Mouse (Mus musculus) myocyte (in vitro differentiated cells): Measurements from ENCODE around the gene Ldb1. TPM values are rescaled to one million over a fixed set of nuclear protein-coding genes. Genes with fewer than 3 reads are reported as not detected.

ENCODE experiments used
- H3K27me3 ChIP-seq: one replicate; pipeline ENCODE4 v1.6.1; 2011; ENCODE audit not compliant: control insufficient read depth, insufficient read depth, insufficient read length
- H3K36me3 ChIP-seq: one replicate; pipeline ENCODE4 v1.6.1; 2011; ENCODE audit not compliant: control insufficient read depth, insufficient read depth
- H3K4me2 ChIP-seq: one replicate; pipeline ENCODE4 v1.6.1; 2011; ENCODE audit warnings: low read depth, control low read depth
- H3K4me3 ChIP-seq: one replicate; pipeline ENCODE4 v1.5.1; 2011; ENCODE audit warnings: mild to moderate bottlenecking, control low read depth, moderate library complexity
- H3K79me2 ChIP-seq: one replicate; pipeline ENCODE4 v1.6.1; 2011; ENCODE audit not compliant: control insufficient read depth, insufficient read depth
- H3ac ChIP-seq: one replicate; pipeline ENCODE4 v1.6.1; 2011; ENCODE audit not compliant: control insufficient read depth, insufficient read length
- CEBPB ChIP-seq: IDR thresholded peaks from 2 replicates; pipeline ENCODE4 v1.6.1; 2011; ENCODE audit warnings: mild to moderate bottlenecking, moderate library complexity; ENCODE audit not compliant: poor library complexity, insufficient read depth, severe bottlenecking
- E2F4 ChIP-seq: IDR thresholded peaks from one replicate; pipeline ENCODE4 v1.6.1; 2011; ENCODE audit warnings: mild to moderate bottlenecking, control low read depth, moderate library complexity; ENCODE audit not compliant: insufficient read depth
- MAX ChIP-seq: IDR thresholded peaks from one replicate; pipeline ENCODE4 v1.6.1; 2011; ENCODE audit warnings: low read depth, mild to moderate bottlenecking, control low read depth
- MYOD1 ChIP-seq, 3 experiments: IDR thresholded peaks; one replicate each; pipeline ENCODE4 v1.6.1; 2011; ENCODE audit warnings: control low read depth in 2 of 3, low read depth in 2 of 3, mild to moderate bottlenecking in 2 of 3, moderate library complexity in 1 of 3; ENCODE audit not compliant: insufficient read length in 2 of 3, control insufficient read depth in 1 of 3
- MYOG ChIP-seq, 3 experiments: IDR thresholded peaks; one replicate each; pipeline ENCODE4 v1.6.1; 2011; ENCODE audit warnings: control low read depth in 2 of 3, low read depth in 2 of 3, mild to moderate bottlenecking in 2 of 3; ENCODE audit not compliant: insufficient read length in 2 of 3, control insufficient read depth in 1 of 3, insufficient read depth in 1 of 3
- POLR2A ChIP-seq: IDR thresholded peaks from one replicate; pipeline ENCODE4 v1.6.1; 2011; ENCODE audit warnings: low read depth, mild to moderate bottlenecking, control low read depth, moderate library complexity; ENCODE audit not compliant: insufficient read length
- POLR2AphosphoS2 ChIP-seq: IDR thresholded peaks from one replicate; pipeline ENCODE4 v1.6.1; 2011; ENCODE audit warnings: low read depth, control low read depth; ENCODE audit not compliant: insufficient read length
- REST ChIP-seq: IDR thresholded peaks from one replicate; pipeline ENCODE4 v1.6.1; 2011; ENCODE audit warnings: mild to moderate bottlenecking, control low read depth, moderate library complexity; ENCODE audit not compliant: insufficient read depth, insufficient read length
- SRF ChIP-seq: IDR thresholded peaks from one replicate; pipeline ENCODE4 v1.6.1; 2011; ENCODE audit warnings: low read depth; ENCODE audit not compliant: control insufficient read depth, insufficient read length
- TCF12 ChIP-seq: IDR thresholded peaks from one replicate; pipeline ENCODE4 v1.6.1; 2011; ENCODE audit warnings: mild to moderate bottlenecking, control low read depth; ENCODE audit not compliant: poor library complexity, insufficient read depth, severe bottlenecking
- TCF3 ChIP-seq: IDR thresholded peaks from one replicate; pipeline ENCODE4 v1.6.1; 2011; ENCODE audit warnings: low read depth, control low read depth; ENCODE audit not compliant: insufficient read length
- USF1 ChIP-seq: IDR thresholded peaks from one replicate; pipeline ENCODE4 v1.6.1; 2011; ENCODE audit warnings: low read depth, mild to moderate bottlenecking, control low read depth, moderate library complexity
- polyA plus RNA-seq: library from polyadenylated mRNA; unstranded; fragments of >200 nt; fragmentation: generic; extraction: Trizol; gene quantifications from one replicate; pipeline ENCODE4 v1.2.1, GENCODE M21; 2012; ENCODE audit warnings: missing spikeins

Gene Ldb1
- polyA plus RNA-seq, 1 experiment, result 68.7 TPM

DNA sequence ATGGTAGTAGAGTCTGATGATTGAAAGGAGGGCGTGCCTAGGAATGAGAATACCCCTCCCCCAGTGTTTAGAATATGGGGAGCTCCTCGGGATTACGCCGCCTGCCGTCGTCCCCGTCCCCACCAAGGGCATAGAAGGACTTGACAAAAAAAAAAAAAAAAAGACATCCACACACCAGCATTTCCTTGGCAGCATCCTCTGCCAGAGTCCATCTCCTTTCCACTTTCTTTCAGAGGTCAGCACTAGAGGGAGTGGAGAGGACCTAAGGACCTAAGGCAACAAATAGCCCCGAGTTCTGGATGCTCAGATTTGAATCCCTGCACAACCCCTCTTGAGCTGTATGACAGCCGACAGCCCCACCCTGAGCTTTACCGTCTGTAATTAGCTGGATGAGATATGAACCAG lies 1.6 kb upstream of the Ldb1 start:
- no peak for TF ChIP-seq SRF
- TF ChIP-seq TCF3, result no peak
- no peak for TF ChIP-seq CEBPB
- no peak for TF ChIP-seq MYOD1 (IDR thresholded peaks at IDR 0.05; ENCODE audit: control insufficient read depth in 1 of 3, insufficient read length in 2 of 3, low read depth in 2 of 3)
- TF ChIP-seq POLR2A, result no peak
- TF ChIP-seq MAX, result no peak
- Histone ChIP-seq H3K4me2 (no peak overlapping the region), H3ac (no peak overlapping the region), H3K27me3 (peaks cover 4% of the 10 kb centered on the region), H3K4me3 (no peak overlapping the region), H3K79me2 (peaks cover 29% of the 10 kb centered on the region), H3K36me3 (no peaks in the 10 kb centered on the region)

DNA sequence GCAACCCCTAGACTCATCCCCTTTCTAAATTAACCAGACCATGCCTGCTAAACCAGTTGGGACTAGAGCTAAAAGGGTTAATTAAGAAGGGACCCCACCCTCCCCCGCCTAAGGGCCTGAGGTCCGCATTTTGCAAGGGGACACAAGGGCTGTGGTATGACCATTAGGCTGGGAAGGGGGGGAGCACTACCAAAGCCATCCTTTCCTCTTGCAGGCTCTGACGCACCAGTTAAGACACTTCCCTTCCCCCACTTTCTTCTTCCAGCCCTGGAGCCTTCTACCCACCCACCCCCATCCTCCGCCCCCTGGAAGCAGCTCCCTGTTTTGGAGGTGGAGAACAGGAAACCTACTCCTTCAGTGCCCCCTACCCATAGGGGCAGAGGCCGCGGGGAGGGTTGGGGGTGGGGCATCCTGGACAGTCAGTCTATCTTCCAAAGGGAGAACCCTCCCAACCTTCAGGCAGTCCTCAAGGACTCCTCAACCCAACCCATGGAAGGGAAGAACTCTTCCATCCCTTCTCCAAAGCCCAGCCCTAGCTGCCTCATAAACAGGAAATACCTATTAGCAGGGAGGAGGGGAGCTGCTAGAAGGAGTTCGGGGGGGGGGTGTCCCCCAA lies 790 bp upstream of the Ldb1 start:
- no peaks in the 10 kb centered on the region for H3K36me3 ChIP-seq
- H3K79me2 ChIP-seq, result peaks cover 37% of the 10 kb centered on the region
- H3K27me3 ChIP-seq, result peaks cover 4% of the 10 kb centered on the region
- peak overlapping the region; percentile 98 for H3K4me2 ChIP-seq
- H3K4me3 ChIP-seq, result peak overlapping the region; percentile 68
- TF ChIP-seq TCF3 (no peak), MYOD1 (IDR thresholded peaks at IDR 0.05; ENCODE audit: control insufficient read depth in 1 of 3, insufficient read length in 2 of 3, low read depth in 2 of 3) (no peak), CEBPB (no peak), POLR2AphosphoS2 (no peak), TCF12 (no peak), REST (no peak), E2F4 (no peak), USF1 (no peak), SRF (no peak), MAX (no peak), MYOG (IDR thresholded peaks at IDR 0.05; ENCODE audit: control insufficient read depth in 1 of 3, insufficient read depth in 1 of 3, insufficient read length in 2 of 3, low read depth in 2 of 3) (no peak), POLR2A (no peak)
- H3ac ChIP-seq, result peak overlapping the region; percentile 91

DNA sequence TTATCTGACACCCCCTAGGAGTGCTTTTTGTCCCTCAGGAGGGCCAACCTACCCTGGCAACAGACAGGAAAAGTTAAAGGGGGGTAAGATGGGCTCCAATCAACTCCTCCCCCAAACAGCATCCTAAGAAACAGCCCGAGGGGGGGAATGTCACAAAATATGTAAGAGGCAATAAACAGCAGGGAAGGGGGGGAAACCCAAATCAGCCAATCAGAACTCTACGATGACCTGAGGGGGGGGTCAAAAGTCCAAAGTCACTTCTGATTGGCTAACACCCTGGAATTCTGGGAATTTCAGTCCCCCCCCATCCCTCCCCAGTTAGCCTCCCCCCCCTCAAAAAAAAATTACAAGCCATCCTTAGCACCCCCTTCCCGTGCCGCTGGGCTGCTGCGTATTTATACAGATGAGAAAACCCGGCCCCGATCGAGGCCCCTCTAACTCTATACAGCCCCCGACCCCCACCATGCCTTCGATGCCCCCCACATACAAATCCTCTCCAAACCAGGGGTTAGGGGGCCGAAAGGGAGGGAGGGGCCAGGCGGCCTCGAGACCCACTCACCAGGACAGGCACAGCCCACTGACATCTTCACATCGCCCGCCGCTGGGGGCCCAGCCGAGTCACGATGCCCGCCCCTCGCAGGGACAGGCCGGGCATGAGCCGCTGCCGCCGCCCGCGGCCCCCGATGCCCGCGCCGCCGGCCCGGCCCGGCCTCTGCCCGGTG lies 582 bp downstream of the Ldb1 start, which contains the start of gene Pprc1:
Pprc1 (plus strand) TSS at position 616 of the 722 bp plus-strand sequence.
- Histone ChIP-seq H3K27me3 (no peaks in the 10 kb centered on the region), H3K36me3 (no peaks in the 10 kb centered on the region), H3K79me2 (peaks cover 47% of the 10 kb centered on the region), H3K4me3 (peak within 1 kb of the TSS; percentile 68), H3K4me2 (peak within 1 kb of the TSS; percentile 98), H3ac (peak within 1 kb of the TSS; percentile 91)
- TF ChIP-seq MYOD1 (IDR thresholded peaks at IDR 0.05; ENCODE audit: control insufficient read depth in 1 of 3, insufficient read length in 2 of 3, low read depth in 2 of 3) (no peak), POLR2AphosphoS2 (no peak), E2F4 (no peak), TCF3 (no peak), TCF12 (no peak), REST (no peak), MAX (no peak), POLR2A (no peak), MYOG (IDR thresholded peaks at IDR 0.05; ENCODE audit: control insufficient read depth in 1 of 3, insufficient read depth in 1 of 3, insufficient read length in 2 of 3, low read depth in 2 of 3) (no peak), SRF (no peak), USF1 (no peak), CEBPB (no peak)

DNA sequence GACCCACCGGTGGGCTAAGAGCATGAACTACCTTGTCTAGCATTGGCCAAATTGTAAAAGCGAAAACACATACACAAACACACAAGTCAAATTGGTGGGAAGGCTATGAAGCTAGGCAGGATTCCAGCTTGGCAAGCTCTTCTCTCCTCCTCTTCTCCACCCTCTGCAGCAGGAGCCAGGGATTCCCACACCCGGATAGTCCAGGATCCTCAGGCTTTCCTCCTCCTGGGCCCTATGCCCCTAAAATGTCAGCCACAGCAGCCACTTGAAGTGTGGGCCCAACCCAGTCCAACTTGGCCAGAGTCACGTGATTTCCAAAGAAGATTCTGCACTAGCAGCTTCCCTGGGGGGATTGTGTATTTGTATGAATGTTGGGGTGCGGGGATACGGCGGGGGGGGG lies 1.6 kb downstream of the Ldb1 start:
- Histone ChIP-seq H3K36me3 (no peaks in the 10 kb centered on the region), H3K79me2 (peaks cover 54% of the 10 kb centered on the region), H3K4me3 (peak overlapping the region; percentile 68), H3ac (no peak overlapping the region), H3K4me2 (peak overlapping the region; percentile 86), H3K27me3 (no peaks in the 10 kb centered on the region)
- no peak for TF ChIP-seq MYOG (IDR thresholded peaks at IDR 0.05; ENCODE audit: control insufficient read depth in 1 of 3, insufficient read depth in 1 of 3, insufficient read length in 2 of 3, low read depth in 2 of 3)
- TF ChIP-seq USF1, result peak; percentile 33
- no peak for TF ChIP-seq MAX
- no peak for TF ChIP-seq TCF3
- no peak for TF ChIP-seq SRF
